Mouse (Mus musculus) B cell, adult 62 days (primary cell): ENCODE measurements around the gene Olfr1290. TPM values are rescaled to one million over a fixed set of nuclear protein-coding genes. Genes with fewer than 3 reads are reported as not detected.

Experiments used
- total RNA-seq: library from RNA; stranded (reverse); gene quantifications from 4 replicates; pipeline ENCODE4 v1.2.4, GENCODE M21; 2023

Olfr1290 gene
- total RNA-seq: not detected in 4 replicates

DNA sequence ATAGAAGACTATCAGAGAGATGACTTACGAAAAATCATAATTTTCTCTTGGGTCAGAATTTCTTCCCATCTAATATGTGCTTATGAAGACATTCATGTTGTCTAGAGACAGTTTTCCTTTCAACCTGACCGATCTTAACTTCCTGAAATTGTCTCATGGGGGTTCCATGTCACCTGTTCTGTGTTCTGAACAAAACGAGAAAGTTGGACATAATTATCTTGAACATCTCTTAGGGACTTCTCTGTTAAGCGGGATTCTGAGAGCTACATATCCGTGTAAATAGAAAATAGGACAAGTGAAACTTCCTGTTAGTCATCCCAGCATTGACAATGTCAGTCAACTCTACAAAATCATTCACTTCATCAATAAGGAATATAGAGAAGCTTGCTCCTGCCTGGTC is at the start of gene Olfr1290:
Olfr1290 (minus strand) TSS at position 101 of the 400 bp plus-strand sequence.

GRCm38 (mm10) chr2:111540191-111540590 is 46.6 kb upstream of the Olfr1290 start, which contains the start of gene Olfr1294:
TSS of gene Olfr1294 (minus strand) at chr2:111540291.

GRCm38 (mm10) chr2:111524903-111525302 is 31.3 kb upstream of the Olfr1290 start, which contains the start of gene Olfr1293-ps:
TSS of gene Olfr1293-ps (plus strand) at chr2:111525203.

GRCm38 (mm10) chr2:111496880-111497279 is 3.3 kb upstream of the Olfr1290 start, which contains the start of gene Olfr1291-ps1:
TSS of gene Olfr1291-ps1 (plus strand) at chr2:111497180.

DNA sequence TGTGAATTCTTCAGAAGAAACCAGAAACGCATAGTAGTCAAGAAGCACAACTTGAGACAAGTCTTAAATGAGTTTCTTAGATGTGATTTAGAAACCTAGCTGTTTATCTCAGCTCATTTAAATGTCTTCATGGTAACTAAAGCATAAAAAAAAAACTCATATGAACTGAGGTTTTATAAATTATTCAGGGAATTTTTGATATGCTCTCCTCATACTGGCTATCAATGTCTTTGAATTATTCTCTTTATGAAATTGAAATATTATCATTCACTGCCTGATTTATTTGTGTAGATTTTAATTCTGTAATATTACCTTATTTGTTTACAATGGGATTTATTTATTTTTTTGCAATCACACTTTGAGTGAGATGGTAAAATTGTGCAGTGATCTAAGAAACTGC is 13.1 kb downstream of the Olfr1290 start, which contains the start of gene Olfr1289:
Olfr1289 (plus strand) TSS at position 301 of the 400 bp plus-strand sequence.

GRCm38 (mm10) chr2:111473801-111474200 is 19.8 kb downstream of the Olfr1290 start, which contains the start of gene Olfr1288:
TSS of gene Olfr1288 (plus strand) at chr2:111474101.

DNA sequence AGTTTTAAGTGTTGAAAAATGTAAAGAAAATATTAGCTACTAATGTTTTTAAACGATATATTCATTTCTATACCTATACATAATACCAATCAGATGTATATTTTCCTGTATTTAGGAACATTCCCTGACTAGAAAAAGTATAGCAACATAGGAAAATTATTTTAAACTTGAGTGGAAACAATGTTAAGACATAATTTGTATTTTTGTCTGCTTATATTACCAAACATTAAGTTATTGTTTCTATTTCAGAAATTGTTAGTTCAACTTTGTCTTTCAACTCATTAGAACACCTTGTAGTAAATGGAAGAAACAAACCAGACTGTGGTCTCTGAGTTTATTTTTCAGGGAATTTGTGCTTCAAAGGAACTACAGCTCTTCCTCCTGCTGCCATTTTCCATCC is 44.8 kb downstream of the Olfr1290 start, which contains the start of gene Olfr1287:
Olfr1287 (plus strand) TSS at position 301 of the 400 bp plus-strand sequence.

Other genes starting within 250 kb of the Olfr1290 start
- gene Olfr1276, start 239.3 kb downstream of the Olfr1290 start, total RNA-seq: not detected in 4 replicates
- gene Olfr1277, start 219.7 kb downstream of the Olfr1290 start, total RNA-seq: not detected in 4 replicates
- gene Olfr1278, start 203.7 kb downstream of the Olfr1290 start, total RNA-seq: not detected in 4 replicates
- gene Olfr1279, start 193.2 kb downstream of the Olfr1290 start, total RNA-seq: not detected in 4 replicates
- gene Olfr1280, start 179.8 kb downstream of the Olfr1290 start, total RNA-seq: not detected in 4 replicates
- not detected in 4 replicates for gene Olfr1281, start 167.3 kb downstream of the Olfr1290 start, total RNA-seq
- not detected in 4 replicates for gene Olfr1282, start 157.8 kb downstream of the Olfr1290 start, total RNA-seq
- not detected in 4 replicates for gene Olfr1283, start 127.0 kb downstream of the Olfr1290 start, total RNA-seq
- not detected in 4 replicates for gene Olfr1284, start 118.3 kb downstream of the Olfr1290 start, total RNA-seq
- not detected in 4 replicates for gene Olfr1286, start 70.7 kb downstream of the Olfr1290 start, total RNA-seq
- gene Olfr1287, start 44.7 kb downstream of the Olfr1290 start, total RNA-seq: not detected in 4 replicates
- not detected in 4 replicates for gene Olfr1288, start 19.7 kb downstream of the Olfr1290 start, total RNA-seq
- not detected in 4 replicates for gene Olfr1289, start 13.0 kb downstream of the Olfr1290 start, total RNA-seq
- gene Olfr1291-ps1, start 3.4 kb upstream of the Olfr1290 start, total RNA-seq: not detected in 4 replicates
- gene Olfr1293-ps, start 31.4 kb upstream of the Olfr1290 start, total RNA-seq: not detected in 4 replicates
- gene Olfr1294, start 46.5 kb upstream of the Olfr1290 start, total RNA-seq: not detected in 4 replicates
- gene Olfr1295, start 75.9 kb upstream of the Olfr1290 start, total RNA-seq: not detected in 4 replicates
- not detected in 4 replicates for gene Olfr1297, start 132.7 kb upstream of the Olfr1290 start, total RNA-seq
- gene Olfr1298, start 155.4 kb upstream of the Olfr1290 start, total RNA-seq: not detected in 4 replicates
- not detected in 4 replicates for gene Olfr1299, start 167.6 kb upstream of the Olfr1290 start, total RNA-seq